Mouse (Mus musculus) bone marrow, adult 2 months (tissue): ENCODE data around the gene Eps8l2. TPM values are rescaled to one million over a fixed set of nuclear protein-coding genes. Genes with fewer than 3 reads are reported as not detected.

Experiments used
- H3K27ac ChIP-seq: fragments of 200-500 bp; 2 replicates; pipeline ENCODE4 v1.5.1; 2012; ENCODE audit warnings: low read depth, mild to moderate bottlenecking, control low read depth, inconsistent platforms, low read length; ENCODE audit not compliant: control insufficient read depth, poor library complexity, insufficient read depth
- H3K4me1 ChIP-seq: fragments of 200-500 bp; 2 replicates; pipeline ENCODE4 v1.6.1; 2011; ENCODE audit warnings: low read length; ENCODE audit not compliant: control insufficient read depth, insufficient read depth
- H3K4me3 ChIP-seq: fragments of 200-500 bp; replicated peaks from 2 replicates; pipeline ENCODE3; 2011; ENCODE audit warnings: mild to moderate bottlenecking, low read depth, low read length, control low read depth; ENCODE audit not compliant: control insufficient read depth
- CTCF ChIP-seq: fragments of 200-500 bp; IDR thresholded peaks from 2 replicates; pipeline ENCODE4 v1.5.1; 2011; ENCODE audit warnings: low read length, control low read depth; ENCODE audit not compliant: control insufficient read depth, insufficient read depth
- POLR2A ChIP-seq: fragments of 200-500 bp; IDR thresholded peaks from 2 replicates; pipeline ENCODE4 v1.6.1; 2011; ENCODE audit warnings: low read depth, mild to moderate bottlenecking, control low read depth, low read length, borderline replicate concordance; ENCODE audit not compliant: control insufficient read depth
- WGBS: fragments of 180-500 bp; shearing (Covaris S2); methylation state at CpG from one replicate; pipeline ENCODE4 v1.1.7; 2018; 5-methylcytosine and 5-hydroxymethylcytosine counted together
- polyA plus RNA-seq: library from polyadenylated mRNA; stranded (reverse); fragments of >200 nt; gene quantifications from 2 replicates; pipeline ENCODE4 v1.2.4, GENCODE M21; 2011; ENCODE audit warnings: low replicate concordance; ENCODE audit not compliant: missing spikeins, insufficient read depth, insufficient read length

Gene Eps8l2
- polyA plus RNA-seq: 0.57 and 0.79 TPM in 2 replicates

DNA sequence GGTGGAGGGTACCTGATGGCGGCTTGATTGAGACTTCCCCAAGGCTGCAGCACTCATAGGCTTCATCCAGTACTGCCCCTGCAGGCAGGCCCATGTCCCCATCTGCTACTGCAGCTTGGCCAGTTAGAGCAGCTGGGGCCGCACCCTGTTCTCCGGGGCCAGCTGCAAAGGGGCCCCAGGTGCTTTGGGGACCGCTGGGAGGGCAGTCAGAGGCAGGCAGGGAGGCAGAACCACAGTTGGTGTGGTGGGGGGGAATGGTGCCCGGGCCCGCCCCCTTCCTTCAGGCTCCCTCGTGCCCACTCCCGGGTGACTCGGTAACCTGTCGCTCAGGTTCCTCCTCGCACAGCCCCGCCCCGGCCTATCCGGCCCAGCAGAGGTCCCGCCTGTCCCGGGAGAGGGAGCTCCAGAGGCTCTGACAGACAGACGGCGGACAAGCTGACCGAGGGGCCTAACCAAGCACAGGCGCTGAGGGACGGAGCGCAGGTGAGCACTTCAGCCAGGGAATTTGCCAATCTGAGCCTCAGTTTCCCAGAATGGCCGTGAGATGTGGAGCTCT, at the start of gene Eps8l2:
TSS of gene Eps8l2 (plus strand) at position 305 of the 556 bp plus-strand sequence.
- no peaks in the 10 kb centered on the region; the same call in 1 of the 2 replicates for H3K4me1 ChIP-seq
- 4% methylated on average over 23 of the region's 23 CpGs for WGBS
- no peak within 1 kb of the TSS for H3K27ac ChIP-seq
- TF ChIP-seq CTCF: 0 out of 2 replicates have a peak, but pooled peaks have one; percentile 3
- TF ChIP-seq POLR2A: no peak
- no peak within 1 kb of the TSS for H3K4me3 ChIP-seq

- TF ChIP-seq CTCF: no peak
- TF ChIP-seq POLR2A: no peak
- Histone ChIP-seq H3K4me1 (no peaks in the 10 kb centered on the region; the same call in none of the 2 replicates), H3K4me3 (no peak within 1 kb of the TSS), H3K27ac (no peak within 1 kb of the TSS)
- WGBS: 6% methylated on average over 46 of the region's 46 CpGs
Observed at GRCm38 (mm10) chr7:141291921-141292582, 46.6 kb upstream of the Eps8l2 start, which contains the start of gene Drd4. Gene Drd4, plus strand, starts transcription at chr7:141292006.

DNA sequence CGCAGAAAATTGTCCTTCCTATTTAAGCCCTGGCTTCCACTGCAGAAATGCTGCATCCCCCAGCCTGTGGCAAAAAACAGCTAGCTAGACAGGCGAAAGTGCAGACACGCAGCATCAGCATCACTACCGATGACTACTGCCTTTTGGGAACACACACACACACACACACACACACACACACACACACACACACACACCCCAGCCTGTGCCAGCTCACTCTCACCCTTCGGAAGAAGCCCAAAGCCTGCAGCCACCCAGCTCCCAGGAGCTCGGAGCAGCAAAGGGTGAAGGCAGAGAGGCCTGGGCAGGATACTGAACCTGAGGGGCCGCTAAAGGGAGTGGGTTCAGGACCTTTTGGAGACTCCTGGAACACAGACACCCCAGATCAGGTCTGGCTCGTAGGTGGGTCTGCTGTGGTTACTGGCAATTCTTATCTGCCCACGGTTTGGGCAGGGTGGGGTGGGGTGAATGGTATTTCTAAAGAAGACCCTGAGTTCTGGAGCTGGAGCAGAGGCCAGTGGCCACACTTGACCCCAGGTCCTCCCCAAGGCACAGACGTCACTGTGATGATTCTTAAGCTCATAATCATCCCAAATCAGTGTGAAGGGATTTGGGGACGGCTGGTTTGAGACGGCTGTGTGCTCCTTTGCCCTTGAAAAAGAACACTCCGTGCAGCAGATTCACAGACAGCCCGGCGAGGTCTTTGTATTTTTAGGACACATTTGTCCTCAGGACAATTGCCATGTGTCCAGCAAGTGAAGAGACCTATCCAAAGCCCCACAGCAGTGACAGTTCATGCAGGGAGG, 45.9 kb upstream of the Eps8l2 start:
- no peak overlapping the region for H3K4me3 ChIP-seq
- WGBS: 54% methylated on average over 15 of the region's 15 CpGs
- no peak for TF ChIP-seq CTCF
- TF ChIP-seq POLR2A: no peak
- H3K4me1 ChIP-seq: no peaks in the 10 kb centered on the region; the same call in none of the 2 replicates
- no peak overlapping the region for H3K27ac ChIP-seq

DNA sequence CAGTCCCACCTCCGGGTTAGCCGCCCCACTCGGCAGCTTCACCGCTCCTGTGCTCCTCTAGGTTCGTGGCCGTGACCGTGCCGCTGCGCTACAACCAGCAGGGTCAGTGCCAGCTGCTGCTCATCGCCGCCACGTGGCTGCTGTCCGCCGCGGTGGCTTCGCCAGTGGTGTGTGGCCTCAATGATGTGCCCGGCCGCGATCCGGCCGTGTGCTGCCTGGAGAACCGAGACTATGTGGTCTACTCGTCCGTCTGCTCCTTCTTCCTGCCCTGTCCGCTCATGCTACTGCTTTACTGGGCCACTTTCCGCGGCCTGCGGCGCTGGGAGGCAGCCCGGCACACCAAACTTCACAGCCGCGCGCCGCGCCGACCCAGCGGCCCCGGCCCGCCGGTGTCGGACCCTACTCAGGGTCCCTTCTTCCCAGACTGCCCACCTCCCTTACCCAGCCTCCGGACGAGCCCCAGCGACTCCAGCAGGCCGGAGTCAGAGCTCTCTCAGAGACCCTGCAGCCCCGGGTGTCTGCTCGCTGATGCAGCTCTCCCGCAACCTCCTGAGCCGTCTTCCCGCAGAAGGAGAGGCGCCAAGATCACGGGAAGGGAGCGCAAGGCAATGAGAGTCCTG, 44.7 kb upstream of the Eps8l2 start:
- Histone ChIP-seq H3K27ac (no peak overlapping the region), H3K4me1 (no peaks in the 10 kb centered on the region; the same call in none of the 2 replicates), H3K4me3 (no peak overlapping the region)
- TF ChIP-seq CTCF (peak; percentile 9; the same call in 1 of the 2 replicates), POLR2A (peak; percentile 31; the same call in 1 of the 2 replicates)
- WGBS: 2% methylated on average over 53 of the region's 53 CpGs

GRCm38 (mm10) chr7:141294479-141294878, 44.2 kb upstream of the Eps8l2 start:
- no peak for TF ChIP-seq CTCF
- no peak for TF ChIP-seq POLR2A
- no peak overlapping the region for H3K27ac ChIP-seq
- WGBS: 10% methylated on average over 22 of the region's 22 CpGs
- H3K4me3 ChIP-seq: no peak overlapping the region
- no peaks in the 10 kb centered on the region; the same call in none of the 2 replicates for H3K4me1 ChIP-seq

- WGBS: 76% methylated on average over 3 of the region's 3 CpGs
- Histone ChIP-seq H3K27ac (no peak overlapping the region), H3K4me3 (no peak overlapping the region), H3K4me1 (peaks cover 3% of the 10 kb centered on the region)
- TF ChIP-seq POLR2A: no peak
- TF ChIP-seq CTCF: no peak
Observed at GRCm38 (mm10) chr7:141297926-141298650, 40.6 kb upstream of the Eps8l2 start.

DNA sequence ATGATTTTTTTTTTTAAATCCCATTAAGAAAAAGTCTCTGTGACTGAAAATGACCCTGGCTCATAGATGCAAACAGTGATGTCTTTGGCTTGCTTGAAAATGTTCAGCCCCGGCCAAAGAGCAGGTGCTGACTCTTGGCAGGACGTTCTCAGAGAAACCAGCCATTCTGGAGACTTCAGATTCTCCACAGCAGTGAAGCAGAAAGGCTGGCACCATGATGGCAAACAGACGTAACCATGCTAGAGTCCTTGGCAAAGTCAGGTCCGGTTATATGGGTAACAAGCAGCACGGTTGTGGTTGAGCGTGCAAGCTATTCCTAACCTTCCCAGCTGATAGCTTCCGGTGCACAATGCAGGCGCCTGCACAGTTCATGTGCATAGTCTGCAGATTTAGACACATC, 39.5 kb upstream of the Eps8l2 start:
- TF ChIP-seq CTCF: no peak
- TF ChIP-seq POLR2A: no peak
- Histone ChIP-seq H3K4me1 (peaks cover 3% of the 10 kb centered on the region), H3K4me3 (no peak overlapping the region), H3K27ac (no peak overlapping the region)
- 88% methylated on average over 8 of the region's 8 CpGs for WGBS

DNA sequence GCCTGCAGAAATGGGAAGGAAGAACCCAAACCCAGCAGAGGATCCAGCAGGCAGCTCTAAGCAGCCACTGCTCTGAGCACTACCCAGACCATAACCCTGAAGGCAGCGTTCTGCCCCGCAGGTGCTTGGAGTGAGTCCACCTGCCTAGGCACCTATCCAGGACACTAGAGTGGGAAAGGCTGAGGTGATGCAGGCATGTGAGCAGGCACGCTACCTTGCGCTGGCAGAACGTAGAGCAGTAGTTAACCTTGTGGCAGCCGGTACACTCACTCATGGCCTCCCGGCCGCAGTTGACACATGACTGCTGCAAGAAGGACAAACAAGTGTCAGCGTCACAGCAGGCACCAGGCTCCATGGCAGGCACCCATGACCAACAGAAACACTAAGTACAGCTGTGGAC, 37.3 kb upstream of the Eps8l2 start:
- 96% methylated on average over 9 of the region's 9 CpGs for WGBS
- Histone ChIP-seq H3K4me3 (no peak overlapping the region), H3K27ac (no peak overlapping the region), H3K4me1 (peaks cover 3% of the 10 kb centered on the region)
- TF ChIP-seq CTCF (no peak), POLR2A (no peak)
